Mouse (Mus musculus): Measurements from ENCODE around the gene Hip1.

Gene Hip1

DNA sequence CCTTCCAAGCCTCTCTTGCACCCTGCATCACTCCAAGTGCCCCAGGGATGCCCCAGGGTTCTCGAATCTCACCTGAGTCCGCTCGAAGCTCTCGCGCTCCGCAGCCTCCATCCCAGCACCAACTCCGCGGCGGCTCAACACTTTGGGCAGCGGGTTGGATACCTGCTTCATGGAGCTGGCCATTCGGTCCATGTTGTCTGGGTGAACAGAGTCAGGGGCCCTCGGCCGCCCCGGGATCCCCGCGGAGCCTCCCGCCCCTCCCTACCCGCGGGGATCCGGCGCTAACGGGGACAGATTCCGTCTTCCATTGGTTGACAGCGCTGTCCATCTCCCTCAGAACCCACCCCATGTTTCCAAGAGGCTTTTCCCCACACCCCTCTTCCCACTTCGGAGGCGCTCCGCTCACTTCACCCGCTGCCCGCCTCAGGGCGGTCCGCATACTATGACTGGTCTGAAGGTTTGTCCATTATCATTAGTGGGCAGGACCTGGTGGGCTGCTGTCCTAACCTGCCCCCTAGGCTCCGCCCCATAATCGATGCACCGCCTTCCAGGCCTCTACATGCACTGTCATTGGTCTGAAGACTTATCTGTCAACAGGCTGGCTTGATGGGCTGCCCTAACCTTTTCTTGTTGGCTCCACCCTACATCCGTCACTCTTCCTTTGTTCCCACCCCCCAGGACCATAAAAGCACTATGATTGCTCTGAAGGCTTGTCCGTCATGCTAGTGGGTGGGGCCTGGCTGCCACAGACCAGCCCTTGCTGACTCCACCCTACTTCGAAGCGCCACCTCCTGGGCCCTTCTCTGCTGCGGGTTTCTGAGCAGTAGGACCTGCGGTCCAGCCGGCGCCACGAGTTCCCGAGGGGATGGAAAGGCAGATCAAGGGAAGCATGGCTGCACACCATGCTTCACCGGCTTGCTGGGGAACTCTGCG, at the start of gene Hip1:
Hip1 (minus strand) TSS at position 256 of the 933 bp plus-strand sequence.
- peak; percentile 99 to 100 for DNase-seq

DNA sequence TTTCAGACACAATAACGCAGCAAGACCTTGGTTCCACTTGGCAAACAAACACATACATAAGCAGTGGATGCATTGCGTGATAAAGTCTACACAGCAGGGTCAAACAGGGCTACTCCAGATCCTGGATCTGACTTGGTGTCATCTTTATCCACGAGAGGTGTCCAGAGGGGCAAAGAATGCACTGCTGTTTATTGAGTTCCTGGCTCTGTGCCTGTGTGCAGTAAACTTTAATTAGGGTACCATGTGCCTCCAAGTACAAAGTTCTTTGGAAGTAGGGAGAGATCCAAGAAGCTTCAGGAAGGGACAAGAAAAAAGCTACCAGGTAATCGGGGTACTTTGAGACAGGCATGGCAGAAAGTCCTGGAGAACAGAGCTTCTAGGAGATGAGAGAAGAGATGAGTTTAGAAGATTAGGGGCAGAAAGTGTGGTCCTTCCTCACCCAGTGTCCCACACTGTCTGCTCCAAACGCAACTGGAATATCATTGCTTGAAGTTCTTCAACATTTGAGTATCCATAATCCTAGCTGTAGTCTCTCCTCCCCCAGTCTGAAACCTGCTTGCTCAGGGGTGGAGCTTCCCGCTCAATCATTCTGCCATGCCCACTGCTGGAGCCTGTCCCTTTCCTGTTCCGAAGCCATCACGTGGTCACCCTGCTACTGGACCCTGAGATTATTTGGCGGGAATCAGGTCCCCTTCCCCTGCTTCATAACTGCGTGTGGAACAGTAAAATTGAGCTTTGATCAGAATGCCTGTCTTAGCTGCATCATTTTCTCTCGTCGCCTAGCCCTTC, 45.3 kb upstream of the Hip1 start:
- DNase-seq: peak; percentile 64 to 81

DNA sequence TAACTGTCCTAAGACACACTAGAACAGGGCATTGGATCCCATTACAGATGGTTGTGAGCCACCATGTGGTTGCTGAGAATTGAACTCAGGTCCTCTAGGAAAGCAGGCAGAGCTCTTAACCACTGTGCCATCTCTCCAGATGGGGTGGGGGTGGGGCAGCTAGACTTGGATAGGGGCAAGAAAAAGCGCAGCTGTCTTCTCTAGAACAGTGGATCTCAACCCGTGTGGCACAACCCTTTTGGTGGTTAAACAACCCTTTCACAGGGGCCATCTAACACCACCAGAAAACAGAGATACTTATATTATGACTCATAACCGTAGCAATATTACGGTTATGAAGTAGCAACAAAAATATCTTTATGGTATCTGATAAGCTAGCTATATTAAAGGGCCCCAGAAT, 42.8 kb upstream of the Hip1 start:
- no peak for DNase-seq

DNA sequence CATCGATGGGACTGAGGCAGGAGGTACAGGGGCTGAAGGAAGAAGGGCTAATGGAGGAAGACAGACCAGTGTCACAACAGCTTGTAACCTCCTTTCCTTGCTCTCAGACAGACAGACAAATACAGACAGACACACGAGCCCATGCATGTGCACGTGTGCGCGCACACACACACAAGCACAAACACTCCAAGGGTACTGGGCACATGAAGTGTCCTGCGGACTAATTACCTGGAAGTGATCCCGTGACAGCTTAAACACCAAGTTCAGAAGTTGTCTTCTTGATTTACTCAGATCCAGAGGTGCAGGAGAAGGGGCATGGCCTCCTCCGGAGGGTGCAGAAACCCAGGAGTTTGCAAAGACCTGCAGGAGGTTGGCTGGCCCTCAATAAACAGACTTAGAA, 40.8 kb upstream of the Hip1 start:
- no peak for DNase-seq

DNA sequence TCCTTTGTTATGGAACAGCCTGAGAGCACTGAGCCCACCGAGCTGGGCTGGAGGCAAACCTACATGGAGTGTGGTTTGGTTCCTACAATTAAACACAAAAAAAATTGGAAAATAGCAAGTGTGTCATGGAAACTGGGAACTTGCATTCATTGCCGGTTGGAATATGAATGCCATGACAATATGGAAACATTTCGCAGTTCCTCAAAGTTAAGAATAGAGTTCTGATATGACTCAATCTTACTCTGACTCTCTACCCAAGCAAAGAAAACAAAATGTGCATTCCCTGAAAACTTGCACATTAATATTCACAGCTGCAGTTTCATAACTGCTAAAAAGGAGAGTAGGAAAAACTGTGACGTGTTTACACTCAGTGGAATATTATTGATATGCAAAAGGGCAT, 37.4 kb upstream of the Hip1 start:
- no peak for DNase-seq

DNA sequence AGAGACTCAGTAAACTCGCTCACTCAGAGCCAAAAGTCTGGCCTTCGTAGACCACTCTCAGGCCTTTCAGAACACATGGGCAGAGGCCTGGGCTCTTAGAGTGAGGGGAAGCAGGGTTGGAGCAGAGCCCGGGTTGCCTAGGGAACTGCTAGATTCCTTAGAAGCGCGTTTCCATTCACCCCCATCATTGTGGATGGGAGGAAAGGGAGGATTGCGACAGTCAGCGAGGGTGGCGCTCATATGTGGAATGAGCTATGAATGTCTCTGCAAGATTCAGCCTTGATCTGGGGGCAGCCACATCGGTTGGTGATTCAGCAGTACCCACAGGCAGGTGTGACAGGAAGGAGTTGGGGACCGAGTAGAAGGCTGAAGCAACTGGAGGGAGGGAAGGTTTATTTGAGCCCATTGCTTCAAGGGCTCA, 34.4 kb upstream of the Hip1 start:
- DNase-seq: no peak

DNA sequence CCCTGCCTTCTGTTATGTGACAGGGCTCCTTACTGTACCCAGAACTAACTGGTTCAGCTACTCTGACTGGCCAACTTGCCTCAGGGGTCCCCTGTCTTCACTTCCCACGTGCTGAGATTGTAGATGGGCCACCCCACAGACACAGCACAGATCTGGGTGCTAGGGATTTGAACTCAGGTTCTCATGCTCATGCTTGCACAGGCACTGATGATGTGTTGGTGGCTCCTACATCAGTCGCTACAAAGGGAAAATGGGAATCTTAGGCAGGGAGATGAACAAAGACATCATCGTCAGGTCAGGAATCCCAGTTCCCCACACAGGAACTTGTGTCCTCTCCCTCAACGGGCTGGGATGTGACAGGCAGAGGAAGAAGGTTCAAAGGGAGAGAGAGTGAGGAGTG, 31.1 kb upstream of the Hip1 start:
- no peak for DNase-seq

DNA sequence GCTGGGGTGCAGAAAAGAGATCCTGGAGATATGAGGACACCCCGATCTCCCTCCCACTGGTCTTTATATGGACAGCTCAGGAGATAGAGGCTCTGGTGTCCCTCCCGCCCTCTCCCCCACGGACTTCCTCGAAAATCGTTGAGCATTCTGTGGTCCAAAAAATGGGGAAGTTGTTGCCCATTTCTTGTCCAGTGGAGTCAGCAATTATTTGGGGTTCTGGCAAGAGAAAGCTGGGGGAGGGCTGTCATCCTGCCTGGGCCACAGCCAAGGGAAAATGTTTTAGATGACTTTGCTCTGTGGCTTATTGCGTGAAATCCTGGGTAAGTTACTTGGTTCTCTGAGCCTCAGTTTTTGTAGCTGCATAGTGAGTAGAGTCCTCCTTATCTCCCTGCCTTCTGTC, 28.1 kb upstream of the Hip1 start, which contains the start of gene Ccl24:
Ccl24 (minus strand) TSS at position 44 of the 400 bp plus-strand sequence.
- DNase-seq: peak; percentile 5 to 8

DNA sequence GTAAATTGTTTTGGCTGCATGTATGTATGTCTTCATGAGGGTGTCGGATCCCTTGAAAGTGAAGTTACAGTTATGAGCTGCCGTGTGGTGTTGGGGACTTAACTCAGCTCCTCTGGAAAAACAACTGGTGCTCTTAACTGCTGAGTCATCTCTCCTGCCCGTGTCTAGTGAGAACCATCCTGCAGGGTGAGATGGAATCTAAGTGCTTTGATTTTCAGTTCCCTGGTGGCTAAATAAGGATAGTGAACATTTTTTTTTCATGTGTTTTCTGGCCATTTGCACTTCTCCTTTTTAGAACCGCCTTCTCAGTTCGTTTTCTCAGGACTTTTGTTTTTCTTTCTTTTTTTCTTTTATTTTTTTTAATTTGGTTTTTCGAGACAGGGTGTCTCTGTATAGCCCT, 23.8 kb upstream of the Hip1 start:
- DNase-seq: no peak

DNA sequence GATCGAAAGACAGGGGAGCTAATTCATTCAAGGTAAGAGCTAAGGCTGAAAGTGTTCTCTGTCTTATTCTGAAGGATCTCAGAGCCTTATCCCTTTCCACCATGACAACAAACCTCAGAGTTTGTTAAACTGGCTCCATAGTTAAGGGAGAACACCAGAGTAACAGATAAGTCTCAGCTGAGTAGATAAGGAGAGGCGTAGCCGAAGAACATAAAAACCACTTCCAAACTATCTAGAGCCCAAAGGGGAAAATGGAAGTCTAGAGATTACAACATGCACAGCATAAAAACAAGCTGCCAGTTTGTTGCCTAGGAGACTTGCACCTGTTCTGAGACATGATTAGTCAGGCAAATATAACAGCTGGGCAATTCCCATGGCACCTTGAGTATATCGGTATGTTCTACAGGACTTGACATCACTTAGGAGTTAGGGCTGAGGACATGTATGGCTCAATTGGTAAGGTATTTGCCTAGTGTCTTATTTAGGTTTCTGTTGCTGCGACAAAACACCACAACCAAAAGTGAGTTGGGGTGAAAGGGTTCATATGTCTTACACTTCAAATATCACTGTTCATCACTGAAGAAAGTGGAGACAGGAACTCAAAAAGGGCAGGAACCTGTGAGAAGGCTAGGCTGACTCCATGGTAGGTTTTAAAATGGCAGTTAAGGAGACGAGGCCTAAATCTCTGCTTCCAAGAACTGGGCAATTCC, 22.8 kb upstream of the Hip1 start:
- no peak for DNase-seq

DNA sequence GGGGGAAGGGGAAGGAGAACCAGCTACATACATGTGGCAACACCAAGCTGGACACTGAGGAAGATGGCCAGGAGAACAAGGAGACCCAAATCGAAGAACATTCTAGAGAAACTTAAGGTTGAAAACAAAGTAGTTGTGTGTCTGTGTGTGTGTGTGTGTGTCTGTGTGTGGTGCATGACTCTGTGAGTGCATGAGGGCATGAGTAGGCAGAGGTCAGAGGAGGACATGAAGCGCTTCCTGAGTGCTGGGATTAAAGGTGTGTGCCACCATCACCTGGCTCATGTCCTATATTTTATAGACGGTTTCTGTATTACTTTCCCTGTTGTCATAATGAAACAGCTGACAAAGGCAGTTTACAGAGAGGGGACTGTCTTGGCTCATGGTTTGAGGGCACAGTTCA, 18.5 kb upstream of the Hip1 start, which contains the start of gene Ccl26:
Ccl26 (minus strand) TSS at position 101 of the 400 bp plus-strand sequence.
- DNase-seq: no peak

DNA sequence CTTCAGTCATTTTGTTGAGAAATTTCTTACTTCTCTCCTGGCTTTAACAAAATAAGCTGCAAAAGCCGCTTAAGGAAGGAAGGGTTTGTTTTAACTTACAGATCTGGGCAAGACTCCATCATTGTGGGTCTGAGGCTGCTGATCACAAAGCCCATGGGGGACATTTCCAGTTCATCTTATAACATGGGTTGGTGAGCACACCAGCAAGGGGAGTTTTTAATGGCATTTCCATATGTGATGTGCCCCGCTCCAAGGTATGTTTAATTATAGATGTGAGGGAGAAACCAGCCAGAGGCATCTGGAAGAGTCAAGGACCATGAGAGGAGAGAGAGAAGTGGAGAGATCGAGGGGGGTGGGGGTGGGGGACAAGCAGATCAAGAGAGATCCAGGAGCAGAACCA, 12.8 kb upstream of the Hip1 start:
- no peak for DNase-seq

DNA sequence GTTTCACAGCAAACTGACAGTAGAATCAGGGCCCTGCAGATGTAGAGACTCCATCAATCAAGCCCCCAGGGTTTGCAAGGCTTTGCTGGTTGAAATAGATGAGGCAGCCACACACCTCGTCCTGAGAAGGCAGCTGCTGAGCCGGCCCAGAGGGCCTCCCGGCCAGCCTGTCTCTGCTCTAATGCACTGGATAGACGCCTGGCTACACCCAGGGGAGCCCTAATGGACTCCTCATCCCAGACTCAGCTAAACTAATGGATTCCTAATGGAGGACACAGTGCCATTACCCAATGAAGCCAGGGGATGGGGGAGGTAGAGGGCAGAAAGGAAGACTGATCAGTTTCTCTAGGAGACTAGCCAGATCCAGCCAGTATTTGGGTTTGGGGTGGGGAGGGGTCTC, 12.1 kb upstream of the Hip1 start:
- DNase-seq: no peak

DNA sequence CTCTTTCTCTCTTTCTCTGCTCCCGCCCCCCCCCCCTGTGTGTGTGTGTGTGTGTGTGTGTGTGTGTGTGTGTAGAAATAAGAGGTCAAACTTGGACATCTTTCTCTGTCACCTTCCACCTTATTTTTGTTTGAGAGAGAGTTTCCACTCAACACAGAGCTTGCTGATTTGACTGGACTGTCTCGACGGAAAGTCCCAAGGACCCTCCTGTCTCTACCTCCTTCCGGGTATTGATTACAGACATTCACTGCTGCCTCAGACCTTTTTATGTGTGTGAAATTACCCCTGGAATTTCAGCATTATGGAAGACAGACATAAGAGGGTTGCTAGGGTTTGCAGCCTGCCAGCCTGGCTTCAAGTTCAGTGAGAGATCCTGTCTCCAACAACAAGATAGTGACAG, 11.3 kb upstream of the Hip1 start:
- no peak for DNase-seq

DNA sequence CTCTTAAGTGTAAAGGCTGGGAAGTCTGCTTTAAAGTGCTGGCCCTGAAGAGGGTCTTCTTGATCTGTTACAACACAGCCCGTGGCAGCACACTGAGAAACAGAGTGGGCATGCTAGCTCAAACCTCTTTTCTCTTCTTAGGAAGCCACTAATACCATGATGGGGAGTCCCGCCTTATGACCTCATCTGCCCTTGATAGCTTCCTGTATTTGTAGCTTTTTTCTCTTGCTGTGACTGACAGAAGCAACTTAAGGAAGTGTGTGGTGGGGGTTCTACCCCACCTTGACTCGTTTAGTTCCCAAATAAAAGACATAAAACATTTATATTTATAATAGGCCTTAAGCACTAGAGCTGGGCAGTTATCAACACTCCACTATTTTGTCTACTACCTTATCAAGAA, 6.7 kb upstream of the Hip1 start:
- DNase-seq: no peak

DNA sequence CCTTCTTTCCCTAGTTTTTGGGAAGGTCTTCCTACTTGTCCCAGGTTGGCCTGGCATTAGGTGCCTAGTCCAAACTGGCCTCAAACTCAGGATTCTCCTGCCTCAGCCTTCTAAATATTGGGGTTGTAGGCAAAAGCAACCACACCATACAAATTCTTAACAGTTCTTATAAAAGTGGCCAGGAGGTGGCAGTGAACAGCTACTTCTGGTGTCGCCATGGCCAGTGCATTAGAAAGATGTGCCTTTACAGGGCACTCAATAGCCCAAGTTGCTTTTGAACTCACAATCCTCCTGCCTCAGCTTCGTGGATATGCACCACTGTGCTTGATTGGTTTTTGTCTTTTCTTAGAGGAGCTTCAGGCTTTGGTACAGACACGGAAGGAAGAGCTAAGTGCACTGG, 6.0 kb upstream of the Hip1 start:
- DNase-seq: peak in 1 of 2 experiments; percentile 27

DNA sequence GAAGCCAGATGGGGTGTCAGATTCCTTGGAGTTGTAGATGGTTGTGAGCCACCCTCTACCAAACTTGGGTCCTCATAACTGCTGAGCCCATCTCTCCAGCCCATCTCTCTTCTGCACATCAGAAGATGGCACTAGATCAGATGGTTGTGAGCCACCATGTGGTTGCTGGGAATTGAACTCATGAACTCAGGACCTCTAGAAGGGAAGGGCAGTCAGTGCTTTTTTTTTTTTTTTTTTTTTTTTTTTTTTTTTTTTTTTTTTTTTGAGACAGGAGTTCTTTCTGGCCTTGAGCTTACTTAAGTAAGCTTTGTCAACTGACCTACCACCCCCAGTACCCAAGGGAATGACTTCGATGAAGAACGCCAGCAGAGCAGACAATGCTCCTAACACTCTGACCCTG, 3.1 kb upstream of the Hip1 start:
- no peak for DNase-seq

DNA sequence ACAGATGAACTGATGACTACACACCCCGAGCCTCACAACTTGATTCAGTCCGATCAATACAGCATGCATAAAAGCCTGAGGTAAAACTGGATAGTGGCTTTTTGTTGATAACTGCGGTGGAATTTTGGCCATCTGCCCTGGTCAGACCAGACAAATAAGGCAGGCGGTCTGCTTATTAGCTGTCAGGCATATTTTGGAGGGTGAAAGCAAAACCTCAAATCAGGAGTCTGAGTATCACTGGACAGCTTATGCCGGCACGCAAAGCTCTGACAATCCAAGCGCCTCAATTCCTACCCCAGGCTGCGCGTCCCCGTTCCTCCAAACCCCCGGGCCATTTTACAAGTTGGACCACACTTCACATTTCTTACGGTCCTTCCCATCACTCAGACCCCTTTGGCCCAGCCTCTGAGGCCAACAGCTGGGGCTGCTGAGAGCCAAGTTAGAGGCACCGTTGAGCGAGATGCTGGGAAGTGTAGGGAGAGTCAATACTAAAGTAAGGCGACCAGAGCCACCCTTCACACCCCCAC, 825 bp downstream of the Hip1 start:
- no peak for DNase-seq

DNA sequence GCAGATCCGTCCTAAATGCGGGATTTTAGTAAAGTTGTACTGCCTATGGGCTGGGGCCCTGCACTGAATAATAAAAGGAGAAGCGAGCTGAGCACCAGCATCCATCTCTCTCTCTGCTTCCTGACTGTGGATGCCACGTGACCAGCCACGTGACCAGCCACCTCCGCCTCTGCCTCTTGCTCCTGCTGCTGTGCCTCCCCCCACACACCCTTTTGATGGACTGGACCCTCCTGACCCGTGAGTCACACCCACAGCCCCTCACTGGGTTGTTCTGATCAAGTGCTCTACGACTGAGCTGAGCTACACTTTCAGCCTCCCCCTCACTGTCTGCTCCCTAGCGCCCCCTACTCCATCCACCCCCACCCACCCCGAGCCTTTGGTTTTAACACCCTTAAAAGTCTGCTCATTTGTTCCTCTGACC, 7.1 kb downstream of the Hip1 start:
- DNase-seq: no peak

DNA sequence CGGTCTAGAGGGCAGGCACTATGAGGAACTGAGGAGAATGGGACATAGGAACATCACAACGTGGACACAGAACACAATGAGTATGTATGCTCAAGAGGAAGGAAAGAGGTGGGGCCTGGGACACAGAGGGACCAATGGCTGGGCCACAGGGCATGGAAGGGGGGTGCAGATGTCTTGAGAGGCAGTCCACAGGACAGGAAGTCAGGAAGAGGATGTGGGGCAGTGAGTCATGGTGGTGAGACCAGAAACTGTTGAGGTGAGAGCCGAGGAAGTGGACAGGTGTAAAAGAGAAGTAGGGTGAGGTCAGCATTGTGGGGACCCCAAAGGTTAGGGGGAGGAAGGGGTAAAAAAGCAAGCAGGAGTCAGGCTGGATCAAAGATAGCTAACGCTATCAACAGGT, 7.6 kb downstream of the Hip1 start:
- peak; percentile 20 to 24 for DNase-seq

DNA sequence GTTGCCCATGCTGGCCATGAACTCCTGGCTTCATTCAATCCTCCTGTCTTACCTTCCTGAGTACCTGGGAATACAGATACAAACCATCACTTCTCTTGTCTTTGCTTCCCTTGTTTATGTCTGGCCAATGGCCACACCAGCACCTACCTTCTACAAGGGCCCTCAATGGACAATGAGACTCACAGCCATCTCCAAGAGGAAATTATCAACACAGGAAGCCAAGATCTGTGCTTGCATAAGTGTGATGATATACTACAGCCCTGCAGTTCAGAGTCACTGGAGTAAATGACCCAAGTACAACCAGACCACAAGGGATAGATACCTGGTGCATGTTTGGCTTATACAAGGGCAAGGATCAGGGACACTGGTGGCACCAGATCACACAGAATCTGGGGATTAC, 9.1 kb downstream of the Hip1 start:
- no peak for DNase-seq

DNA sequence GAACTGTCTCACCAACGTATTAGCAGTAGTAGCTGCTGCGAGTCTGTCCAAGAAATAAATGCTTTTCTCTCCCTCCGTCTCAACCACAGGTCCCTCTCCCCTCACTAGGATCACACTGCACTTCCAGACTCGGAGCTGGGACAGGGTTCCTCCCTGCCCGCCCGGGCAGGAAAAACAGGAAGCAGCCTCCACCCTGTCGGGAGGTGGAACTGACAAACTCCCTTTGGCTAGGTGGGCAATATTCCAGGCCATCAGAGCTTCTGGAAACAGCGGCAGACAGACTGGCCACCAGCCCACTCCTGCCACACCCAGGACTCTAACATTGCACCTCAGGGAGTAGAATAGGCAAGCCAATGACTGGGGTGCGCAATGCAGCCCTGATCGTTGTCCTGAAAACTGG, 11.5 kb downstream of the Hip1 start:
- DNase-seq: peak; percentile 62 to 75

DNA sequence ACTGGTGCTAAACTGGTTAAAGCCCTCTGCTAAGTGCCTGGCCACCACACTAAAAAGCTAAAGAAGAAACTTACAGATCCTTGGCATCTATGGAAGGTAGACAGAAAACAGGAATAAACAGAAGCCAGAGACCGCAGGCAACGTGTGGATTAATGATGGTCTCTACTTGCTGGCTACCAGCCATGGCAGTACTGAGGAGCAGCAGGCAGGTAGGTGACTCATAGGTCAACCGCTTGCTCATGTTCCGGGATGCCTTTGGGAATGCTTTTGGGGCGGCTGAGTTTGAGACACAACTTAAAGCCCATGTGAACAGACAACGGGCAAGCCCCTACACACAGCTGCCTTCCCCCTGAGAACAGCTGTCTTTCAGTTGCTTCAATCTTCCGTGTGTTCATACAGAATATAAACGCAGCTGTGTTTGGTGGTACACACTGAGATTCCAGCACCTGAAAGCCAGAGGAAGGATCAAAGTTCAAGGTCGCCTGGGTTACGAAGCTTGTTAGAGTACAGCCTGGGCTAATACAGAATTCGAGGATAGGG, 13.5 kb downstream of the Hip1 start:
- no peak for DNase-seq

Data from kidney, adult 8-10 months (tissue).